Mouse (Mus musculus): ENCODE data around the gene Cbx1.
A peak's percentile ranks its signal among the peaks of the same experiment; 100 is the strongest.
"Not testable (repeated sequence)": the region's sequence is repeated elsewhere in the genome, so short reads cannot be mapped to it uniquely, and the experiment has no call there.

Gene Cbx1

DNA sequence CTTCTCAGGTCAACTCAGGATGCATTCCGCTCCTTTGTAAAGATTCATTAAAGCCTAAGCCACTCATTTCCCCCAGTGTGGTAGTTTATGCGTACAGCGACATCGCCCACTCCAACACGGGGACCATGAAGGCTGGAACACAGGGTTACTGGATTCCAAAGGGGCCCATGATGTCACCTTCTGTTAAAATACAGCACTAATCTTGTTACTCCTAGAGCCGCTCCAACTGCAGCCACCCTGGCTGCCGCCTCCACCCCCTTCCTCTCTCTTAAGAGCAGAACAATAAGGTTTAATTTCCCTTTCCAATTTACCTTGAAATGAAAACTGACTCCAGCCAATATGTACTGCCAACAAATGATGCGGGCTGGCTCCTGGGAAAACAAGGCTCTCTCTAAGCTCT lies 13.9 kb upstream of the Cbx1 start:
- no peak for DNase-seq (ENCODE audit: low spot score in 2 of 2)

DNA sequence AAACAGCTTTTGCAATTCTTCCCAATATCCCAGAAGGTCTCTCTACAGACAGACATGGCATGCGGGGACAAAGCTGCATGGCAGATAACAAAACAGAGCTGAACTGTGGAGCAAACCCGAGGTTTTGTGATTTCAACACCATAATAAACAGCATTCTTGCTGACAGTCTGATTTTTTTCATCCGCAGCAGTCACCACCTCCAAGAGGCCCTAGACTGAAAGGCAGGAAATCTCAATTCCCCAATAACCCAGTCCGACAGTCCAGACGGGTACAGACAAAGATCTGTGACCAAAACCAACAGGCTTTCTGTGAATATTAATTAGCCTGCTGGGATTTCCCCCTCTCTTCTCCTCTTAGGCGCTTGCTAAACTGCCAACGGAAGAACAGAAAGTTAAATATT lies 13.3 kb upstream of the Cbx1 start:
- no peak for DNase-seq (ENCODE audit: low spot score in 2 of 2)

DNA sequence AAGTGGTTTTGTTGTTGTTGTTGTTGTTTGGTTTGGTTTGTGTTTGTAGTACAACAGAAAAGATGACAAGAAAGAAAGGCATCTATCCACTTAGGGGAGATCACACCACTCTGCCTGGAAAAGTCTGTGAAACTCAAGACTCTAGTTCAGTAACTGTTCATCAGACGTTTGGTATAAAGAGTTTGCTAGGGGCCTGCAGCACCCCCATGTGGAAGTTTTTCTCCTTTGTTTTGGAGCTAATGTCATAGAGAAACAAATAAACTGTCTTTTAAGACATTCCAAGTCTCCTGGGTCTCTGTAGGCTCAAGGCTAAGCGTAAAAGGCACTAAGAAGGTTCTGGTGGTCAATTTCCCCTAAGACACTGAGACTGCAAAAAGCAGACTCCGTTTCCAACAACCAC lies 12.9 kb upstream of the Cbx1 start:
- DNase-seq (ENCODE audit: low spot score in 2 of 2) = no peak

DNA sequence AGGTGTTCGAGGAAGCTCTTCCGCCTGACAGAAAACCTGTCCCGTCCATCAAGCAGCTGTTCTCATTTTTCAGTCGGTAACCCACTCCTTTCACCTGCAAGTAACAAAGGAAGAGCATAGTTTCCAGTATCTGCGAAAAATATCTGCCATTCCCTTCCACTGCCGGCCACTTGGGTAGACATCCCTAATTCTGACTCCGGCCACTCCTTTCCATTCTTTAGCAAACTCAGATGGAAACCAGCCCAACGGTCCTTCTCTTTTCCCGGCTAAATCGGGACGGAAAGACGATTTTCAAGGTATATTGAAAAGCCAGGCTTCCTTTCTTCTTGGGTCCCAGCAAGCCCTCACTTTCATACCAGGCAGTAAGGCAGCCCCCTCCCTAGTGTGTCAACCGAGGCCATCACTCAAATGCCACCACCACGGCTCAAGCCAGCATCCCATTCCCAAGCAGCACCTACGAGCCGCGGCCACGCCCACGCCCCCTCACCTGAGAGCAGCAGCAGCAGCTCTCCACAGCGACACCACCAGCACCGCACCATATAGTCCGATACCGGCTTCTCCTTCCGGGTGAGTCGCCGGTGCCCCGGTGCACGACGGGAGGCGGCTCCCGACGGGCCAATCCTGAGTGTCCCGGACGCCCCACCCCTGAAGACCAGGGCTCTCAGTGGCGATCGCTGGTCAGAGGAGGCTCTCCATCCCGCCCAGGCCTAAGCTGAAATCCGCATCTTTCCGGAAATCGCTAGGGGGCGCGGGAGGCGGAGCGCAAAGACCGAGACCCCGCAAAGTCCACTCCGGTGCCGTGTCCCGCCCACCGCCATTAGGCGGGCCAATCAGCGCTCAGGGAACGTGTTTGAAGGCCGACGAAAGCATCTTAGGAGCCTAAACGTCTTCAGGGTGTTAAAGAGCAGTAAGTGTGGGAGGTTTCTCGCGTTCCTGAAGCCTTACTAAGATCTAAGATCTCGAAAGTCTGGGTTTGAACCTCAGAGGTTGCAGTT lies 11.7 kb upstream of the Cbx1 start, which contains the start of gene Snx11:
Gene Snx11 (minus strand): TSS at position 592 of the 995 bp plus-strand sequence.
- DNase-seq (ENCODE audit: low spot score in 2 of 2) = peak; percentile 98 to 99

DNA sequence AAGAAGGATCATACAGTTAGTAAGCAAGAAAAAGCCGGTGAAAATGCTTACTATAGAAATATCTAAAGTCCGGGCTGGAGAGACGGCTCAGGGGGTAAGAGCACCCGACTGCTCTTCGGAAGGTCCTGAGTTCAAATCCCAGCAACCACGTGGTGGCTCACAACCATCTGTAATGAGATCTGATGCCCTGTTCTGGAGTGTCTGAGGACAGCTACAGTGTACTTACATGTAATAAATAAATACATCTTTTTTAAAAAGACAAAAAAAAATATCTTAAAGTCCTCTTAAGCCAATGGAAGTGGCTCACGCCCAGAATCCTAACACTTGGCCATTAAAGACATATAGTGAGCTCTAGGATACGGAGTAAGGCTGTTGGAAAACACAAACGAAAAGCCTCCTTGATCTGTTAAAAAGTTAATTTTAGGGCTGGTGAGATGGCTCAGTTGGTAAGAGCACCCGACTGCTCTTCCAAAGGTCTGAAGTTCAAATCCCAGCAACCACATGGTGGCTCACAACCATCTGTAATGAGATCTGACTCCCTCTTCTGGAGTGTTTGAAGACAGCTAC lies 10.8 kb upstream of the Cbx1 start:
- not testable (repeated sequence) for DNase-seq (ENCODE audit: low spot score in 2 of 2)

DNA sequence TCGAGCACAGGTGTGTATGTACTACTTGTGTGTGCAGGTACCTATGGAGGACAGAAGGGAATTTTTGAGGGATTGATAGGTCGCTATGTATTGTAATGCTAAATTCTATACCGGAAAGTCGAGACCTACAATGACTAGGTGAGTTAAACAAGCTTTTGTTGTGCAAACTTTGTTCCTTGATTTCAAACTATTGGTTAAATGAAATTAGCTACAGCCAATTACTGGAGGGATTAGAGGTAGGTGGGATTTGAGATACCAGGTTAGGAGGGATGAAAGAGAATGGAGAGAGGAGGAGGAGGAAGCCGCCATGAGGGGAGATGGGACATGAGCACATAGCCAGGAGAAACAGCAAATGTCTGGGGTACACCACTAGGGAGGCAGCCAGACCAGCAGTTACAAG lies 8.6 kb upstream of the Cbx1 start:
- no peak for DNase-seq (ENCODE audit: low spot score in 2 of 2)

DNA sequence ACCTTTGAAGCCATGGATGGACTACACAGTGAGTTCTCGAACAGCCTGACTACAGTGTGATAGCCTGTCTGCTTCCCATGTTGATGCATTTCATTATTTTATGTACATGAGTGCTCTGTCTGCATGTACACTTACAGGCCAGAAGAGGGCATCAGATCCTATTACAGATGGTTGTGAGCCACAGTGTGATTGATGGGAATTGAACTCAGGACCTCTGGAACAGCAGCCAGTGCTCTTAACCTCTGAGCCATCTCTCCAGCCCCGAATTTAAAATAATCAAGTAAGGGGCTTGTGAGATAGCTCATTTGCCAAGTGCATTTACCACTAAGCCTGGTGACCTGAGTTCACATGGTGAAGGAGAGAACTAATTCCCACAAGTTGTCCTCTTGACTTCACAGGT lies 7.5 kb upstream of the Cbx1 start:
- no peak for DNase-seq (ENCODE audit: low spot score in 2 of 2)

DNA sequence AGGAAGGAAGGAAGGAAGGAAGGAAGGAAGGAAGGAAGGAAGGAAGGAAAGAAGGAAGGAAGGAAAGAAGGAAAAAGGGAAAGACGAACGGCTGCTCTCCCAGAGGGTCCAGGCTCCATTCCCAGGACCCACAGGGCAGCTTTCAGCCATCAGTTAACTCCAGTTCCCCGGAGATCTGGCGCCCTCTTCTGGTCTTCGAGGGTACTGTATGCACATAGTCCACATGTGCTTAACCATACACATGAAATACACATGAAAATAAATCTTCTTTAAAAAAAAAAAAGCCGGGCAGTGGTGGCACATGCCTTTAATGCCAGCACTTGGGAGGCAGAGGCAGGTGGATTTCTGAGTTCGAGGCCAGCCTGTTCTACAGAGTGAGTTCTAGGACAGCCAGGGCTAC lies 4.1 kb upstream of the Cbx1 start:
- DNase-seq (ENCODE audit: low spot score in 2 of 2) = peak in 1 of 2 experiments; percentile 52

DNA sequence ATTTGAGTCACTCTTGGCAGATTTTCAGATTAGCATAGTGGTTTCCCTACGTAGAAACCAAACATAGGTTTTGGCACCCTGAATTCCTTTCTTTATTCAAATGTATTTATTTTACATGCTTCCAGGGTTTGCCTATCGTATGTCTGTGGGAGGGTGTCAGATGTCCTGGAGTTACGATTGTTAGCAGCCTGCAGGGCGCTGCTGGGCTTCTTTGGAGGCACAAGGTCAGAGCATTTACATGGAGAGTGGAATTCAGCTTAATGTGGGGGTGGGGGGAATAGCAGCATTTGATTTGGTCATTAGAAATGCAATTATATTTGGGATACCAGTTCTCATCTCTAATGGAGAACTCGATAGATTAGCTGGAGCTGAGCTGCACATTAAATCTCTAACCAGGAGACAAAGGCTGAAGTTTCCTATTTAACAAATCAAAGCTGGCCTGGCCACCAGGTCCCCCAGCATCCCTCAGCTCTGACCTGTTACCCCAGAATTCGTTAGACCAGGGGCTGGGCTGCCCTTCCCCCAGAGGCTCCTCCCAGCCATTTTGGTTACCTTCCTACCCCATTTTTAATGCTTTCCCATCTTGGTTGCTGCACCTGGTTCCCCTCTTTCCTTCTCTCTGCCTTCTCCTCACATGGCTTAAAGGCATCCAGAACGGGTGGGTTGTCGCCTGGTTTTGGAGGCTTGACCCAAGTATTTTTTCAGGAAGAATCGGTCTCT lies 2.0 kb upstream of the Cbx1 start:
- no peak for DNase-seq (ENCODE audit: low spot score in 2 of 2)

DNA sequence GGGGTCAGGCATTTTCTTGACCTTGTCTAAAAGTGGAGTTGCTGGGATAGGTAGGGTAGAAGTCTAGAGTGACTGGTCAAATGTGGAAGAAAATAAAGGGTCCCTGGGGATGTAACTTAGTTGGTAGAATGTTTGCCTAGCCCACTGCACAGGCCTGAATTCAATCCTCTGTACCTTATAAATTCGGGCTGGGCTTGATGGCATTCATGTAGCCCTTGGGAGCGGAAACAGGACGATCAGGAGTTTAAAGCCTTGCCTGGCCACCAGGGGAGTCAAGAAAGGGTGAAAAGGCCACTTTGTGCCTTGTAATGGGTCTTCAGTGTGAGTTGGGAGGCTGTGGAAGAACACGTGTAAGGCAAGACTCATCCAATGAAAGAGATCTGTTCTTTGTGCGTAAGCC lies 1.1 kb downstream of the Cbx1 start:
- DNase-seq (ENCODE audit: low spot score in 2 of 2) = no peak

DNA sequence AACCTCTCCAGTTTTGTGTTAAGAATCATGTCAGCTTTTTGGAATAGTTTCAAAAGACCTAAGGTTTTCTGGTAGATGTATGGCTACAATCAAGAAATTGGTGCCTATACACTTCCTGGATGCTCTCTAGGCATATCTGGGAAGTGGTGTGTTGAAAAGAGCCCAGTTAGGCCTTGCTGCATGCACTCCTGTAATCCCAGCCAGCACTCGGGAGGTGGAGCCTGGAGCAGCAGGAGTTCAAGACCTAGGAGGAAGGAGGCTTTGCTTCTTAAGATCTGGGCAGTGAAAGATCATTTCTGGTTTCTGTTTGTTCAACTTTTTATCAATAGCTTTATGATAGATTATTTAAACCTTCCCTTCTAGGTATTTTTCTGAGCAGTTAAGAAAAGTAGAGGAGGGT lies 1.8 kb downstream of the Cbx1 start:
- DNase-seq (ENCODE audit: low spot score in 2 of 2) = no peak

DNA sequence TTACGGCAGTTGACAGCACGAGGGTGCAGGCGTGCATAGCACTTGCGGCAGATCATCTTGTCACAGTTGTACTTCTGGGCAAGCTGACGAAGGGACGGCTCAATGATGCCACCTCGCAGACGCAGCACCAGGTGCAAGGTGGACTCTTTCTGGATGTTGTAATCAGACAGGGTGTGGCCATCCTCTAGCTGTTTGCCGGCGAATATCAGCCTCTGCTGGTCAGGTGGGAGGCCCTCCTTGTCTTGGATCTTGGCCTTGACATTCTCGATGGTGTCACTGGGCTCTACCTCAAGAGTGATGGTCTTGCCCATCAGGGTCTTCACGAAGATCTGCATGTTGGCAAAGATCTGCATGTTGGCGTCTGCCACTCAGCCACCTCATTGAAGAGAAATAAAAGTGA lies 6.6 kb downstream of the Cbx1 start:
- no peak for DNase-seq (ENCODE audit: low spot score in 2 of 2)

DNA sequence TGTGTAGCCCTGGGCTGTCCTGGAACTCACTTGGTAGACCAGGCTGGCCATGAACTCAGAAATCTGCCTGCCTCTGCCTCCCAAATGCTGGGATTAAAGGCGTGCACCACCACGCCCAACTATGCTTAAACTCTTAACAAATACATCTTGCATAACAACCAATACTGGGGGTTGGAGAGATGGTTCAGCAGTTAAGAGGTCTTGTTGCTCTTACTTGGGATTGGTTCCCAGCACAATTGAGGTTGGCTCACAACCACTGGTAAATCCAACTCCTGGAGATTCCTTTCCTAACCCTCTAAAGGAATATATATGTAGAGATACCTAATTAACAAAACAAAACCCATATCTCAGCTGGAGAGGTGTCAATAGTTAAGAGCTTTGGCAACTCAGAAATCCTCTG lies 7.2 kb downstream of the Cbx1 start:
- no peak for DNase-seq (ENCODE audit: low spot score in 2 of 2)

DNA sequence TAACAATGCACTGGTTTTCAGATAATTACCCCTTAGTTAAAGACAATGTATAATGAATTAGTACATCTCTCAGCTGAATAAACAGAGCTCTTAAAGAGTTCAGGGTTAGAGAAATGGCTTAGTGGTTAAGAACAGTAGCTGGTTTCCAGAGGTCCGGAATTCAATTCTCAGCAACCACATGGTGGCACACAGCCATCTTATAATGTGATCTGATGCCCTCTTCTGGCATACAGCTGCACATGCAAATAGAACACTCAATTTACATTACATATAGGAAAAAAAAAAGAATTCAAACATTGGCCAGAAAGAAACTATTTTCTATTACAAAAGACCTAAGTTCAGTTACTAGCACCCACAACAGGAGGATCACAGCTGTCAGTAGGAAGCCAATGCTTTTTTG lies 7.7 kb downstream of the Cbx1 start:
- no peak for DNase-seq (ENCODE audit: low spot score in 2 of 2)

DNA sequence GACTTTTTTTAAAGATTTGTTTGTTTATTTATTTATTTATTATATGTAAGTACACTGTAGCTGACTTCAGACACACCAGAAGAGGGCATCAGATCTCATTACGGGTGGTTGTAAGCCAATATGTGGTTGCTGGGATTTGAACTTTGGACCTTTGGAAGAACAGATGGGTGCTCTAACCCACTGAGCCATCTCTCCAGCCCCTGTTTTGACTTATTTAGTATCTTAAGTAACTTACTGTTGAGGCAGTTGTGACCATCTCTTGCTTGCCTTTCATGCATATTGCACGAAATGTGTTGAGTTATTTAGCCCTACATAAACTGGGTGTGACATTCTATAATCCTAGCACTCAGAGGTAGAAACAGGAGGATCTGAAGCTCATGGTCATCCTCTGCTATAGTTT lies 10.6 kb downstream of the Cbx1 start:
- DNase-seq (ENCODE audit: low spot score in 2 of 2) = no peak

DNA sequence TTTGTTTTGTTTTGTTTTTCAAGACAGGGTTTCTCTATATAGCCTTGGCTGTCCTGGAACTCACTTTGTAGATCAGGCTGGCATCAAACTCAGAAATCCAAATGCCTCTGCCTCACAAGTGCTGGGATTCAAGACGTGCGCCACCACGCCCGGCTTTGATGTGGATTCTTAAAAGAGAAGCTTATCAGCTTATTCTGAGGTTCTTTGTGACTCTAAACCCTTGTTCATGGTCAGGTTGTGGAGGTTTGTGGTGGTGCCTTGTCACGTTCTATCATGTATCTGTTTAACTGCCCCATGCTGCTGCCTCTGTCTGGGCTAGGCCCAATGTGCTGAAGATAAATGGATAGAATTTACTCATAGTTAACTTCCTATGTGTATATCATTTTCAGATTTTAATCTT lies 16.7 kb downstream of the Cbx1 start:
- no peak for DNase-seq (ENCODE audit: low spot score in 2 of 2)

DNA sequence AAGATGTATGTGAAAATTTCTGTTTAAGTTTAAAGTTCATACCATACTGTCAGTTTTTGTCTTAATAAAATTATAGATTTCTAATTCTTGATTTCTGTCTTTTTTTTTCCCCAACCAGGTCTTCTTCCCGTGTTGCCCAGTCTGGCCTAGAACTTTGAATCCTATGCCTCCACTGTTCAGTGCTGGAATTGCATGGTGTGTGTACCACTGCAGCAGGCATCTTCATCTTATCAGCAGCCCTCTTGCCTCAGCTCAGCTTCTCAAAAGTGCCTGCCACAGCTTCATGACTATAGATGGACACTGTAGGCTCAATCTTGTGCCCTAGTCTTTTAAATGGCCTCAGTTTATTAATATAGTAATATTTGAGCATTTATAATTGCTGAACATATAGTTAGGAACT lies 19.1 kb downstream of the Cbx1 start:
- no peak for DNase-seq (ENCODE audit: low spot score in 2 of 2)

DNA sequence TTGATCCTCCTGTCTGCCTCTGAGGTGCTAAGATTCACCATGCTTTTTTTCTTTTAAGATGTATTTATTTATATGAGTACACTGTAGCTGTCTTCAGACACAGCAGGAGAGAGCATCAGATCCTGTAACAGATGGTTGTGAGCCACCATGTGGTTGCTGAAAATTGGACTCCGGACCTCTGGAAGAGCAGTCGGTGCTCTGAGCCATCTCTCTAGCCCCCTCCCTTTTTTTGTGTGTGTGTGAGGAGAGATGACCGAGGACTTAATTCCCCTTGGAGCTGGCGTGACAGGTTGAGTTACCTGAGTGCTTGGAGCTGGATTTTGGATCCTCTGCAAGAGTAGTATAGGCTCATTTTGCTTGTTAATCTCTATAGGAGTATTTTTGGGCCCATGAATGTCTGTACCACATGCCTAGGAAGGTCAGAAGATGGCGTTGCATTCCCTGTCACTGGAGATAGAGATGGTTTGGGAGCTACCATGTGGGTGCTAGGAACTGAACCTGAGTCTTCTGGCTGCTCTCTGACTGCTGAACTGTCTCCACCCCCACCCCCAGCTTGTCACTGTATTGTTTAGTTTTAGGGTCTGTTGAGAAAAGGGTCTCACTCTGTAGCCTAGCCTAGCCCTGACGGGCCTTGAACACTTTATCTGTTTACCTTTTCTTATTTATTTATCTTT lies 20.8 kb downstream of the Cbx1 start:
- DNase-seq (ENCODE audit: low spot score in 2 of 2) = no peak

DNA sequence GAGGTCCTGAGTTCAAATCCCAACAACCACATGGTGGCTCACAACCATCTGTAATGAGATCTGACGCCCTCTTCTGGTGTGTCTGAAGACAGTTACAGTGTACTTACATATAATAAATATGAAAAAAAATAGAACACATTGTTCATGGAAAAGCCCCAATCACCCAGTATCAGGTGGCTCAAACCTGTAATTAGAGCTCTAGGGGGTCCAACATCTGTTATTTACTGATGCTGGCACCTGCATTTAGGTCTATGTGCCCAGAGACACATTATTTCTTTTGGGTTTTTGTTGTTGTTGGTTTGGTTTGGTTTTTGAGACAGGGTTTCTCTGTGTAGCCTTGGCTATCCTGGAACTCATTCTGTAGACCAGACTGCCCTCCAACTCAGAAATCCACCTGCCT lies 22.3 kb downstream of the Cbx1 start:
- DNase-seq (ENCODE audit: low spot score in 2 of 2) = not testable (repeated sequence)

DNA sequence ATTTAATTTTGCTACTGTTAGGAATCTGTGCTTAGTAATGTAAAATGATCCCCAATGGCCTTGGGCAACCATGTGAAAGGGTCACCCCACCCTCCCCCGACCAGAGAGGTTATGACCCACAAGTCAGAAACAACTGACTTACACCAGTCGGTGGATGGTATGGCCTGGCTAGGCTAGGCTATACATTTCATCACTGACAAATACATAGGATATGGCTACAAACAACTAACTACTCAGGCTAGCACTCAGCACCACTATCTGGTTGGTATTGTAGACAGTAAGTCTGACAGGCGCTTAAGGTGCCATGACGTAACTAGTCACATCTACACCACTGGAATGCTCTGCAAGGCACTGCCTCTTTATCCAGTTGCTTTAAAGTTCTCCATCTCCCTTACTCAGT lies 24.5 kb downstream of the Cbx1 start:
- DNase-seq (ENCODE audit: low spot score in 2 of 2) = no peak

DNA sequence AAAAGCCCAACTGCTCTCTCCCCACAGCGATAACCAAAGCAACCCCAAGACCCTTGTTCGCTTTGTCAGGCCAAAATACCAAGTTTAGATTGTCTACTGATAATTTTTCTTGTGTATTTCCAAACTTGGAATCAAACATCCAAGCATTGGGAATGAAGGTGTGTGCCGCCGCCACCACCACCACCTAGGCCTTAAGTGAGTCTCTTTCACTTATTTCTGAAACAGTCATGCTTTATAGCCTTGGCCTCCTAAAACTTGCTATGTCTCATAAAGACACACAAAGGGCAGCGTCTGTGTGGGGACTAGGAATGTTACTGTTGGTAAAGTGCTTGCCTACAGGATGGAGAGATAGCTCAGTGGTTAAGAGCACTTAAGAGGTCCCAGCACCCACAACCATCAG lies 25.0 kb downstream of the Cbx1 start:
- DNase-seq (ENCODE audit: low spot score in 2 of 2) = no peak

DNA sequence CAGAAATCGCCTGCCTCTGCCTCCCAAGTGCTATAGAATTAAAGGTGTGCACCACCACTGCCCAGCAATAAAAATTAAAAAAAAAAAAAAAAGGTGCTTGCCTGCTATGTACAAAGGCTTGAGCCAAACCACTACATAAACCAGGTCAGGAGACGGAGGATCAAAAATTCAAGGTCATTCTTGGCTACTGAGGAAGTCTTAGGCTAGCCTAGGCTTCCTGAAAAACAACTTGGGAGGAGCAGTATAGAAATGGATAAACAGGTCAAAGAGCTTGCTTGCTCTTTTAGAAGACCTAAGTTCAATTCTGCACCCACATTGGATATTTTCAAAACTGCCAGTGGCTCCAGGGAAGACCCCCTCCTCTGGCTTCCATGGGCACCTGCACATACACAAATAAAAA lies 25.5 kb downstream of the Cbx1 start:
- no peak for DNase-seq (ENCODE audit: low spot score in 2 of 2)
